Mouse (Mus musculus) A20 (cell line): ENCODE measurements around the gene Rab24.

Experiments
- DNase-seq: peaks from one replicate; pipeline ENCODE4 v3.0.0-alpha.2; 2011; ENCODE audit warnings: low read depth, low spot score

Gene Rab24

DNA sequence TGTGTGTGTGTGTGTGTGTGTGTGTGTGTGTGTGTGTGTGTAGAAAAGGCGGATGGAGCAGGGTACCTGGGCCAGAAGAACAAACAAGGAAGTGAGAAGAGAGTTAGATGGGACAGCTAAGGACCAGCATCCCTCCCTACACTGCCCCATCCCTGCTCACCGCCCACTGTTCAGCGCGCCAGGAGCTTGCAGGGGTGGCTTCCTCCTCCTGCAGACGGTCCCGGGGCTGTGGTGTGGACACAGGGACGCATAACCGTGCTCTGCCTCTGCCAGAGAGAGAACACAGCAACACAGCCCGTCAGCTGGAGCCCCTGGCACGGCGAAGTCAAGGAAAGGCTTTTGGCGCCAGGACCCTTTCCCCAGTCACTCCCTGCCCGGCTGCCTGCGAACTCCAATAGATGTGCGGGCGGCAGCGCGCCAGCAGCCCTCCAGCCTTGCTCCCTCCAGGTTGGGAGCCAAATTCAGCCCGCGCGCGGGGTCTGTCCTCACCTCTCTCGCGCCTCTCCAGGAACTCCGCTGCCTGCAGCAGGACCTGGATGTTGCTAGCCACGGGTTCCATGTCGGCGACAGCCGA lies 7.5 kb upstream of the Rab24 start:
- no peak for DNase-seq

DNA sequence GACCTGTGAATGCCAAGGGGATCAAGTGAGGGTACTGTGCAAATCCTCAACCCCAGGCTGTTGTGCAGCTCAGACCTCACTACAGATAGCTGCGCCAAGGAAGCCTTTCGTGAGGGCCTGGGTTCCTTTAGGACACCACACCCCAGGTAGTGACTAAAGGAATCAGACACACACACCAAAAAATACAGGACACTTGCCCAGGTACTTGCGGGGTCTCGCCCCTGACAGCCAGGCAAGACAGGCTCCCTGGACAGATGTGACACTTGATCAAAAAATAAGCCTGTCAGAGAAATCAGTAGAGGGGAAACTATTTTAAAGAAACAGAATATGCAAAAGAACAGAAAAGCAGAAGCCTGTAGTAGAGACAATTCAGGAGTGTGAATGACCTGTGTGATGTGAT lies 6.9 kb upstream of the Rab24 start:
- DNase-seq, result peak; percentile 60

DNA sequence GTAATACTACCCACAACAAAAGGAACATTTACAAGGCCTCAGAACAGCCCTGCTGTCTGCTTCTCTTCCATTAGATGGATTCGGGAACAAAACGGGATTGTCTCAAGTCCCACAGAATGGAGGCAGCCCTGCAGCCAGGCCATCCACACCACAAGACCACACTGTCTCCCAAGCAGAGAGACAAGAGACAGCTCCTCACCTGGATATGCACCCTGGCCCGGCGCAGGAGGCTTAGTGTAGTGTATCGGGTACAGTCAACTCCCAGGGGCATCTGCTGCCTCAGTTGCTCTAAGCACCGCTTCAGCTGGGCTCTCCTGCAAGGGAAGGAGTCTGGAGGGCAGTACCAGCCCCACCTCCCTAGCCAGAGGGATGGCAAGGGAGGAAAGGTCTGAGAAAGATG lies 6.4 kb upstream of the Rab24 start:
- DNase-seq, result peak; percentile 17

DNA sequence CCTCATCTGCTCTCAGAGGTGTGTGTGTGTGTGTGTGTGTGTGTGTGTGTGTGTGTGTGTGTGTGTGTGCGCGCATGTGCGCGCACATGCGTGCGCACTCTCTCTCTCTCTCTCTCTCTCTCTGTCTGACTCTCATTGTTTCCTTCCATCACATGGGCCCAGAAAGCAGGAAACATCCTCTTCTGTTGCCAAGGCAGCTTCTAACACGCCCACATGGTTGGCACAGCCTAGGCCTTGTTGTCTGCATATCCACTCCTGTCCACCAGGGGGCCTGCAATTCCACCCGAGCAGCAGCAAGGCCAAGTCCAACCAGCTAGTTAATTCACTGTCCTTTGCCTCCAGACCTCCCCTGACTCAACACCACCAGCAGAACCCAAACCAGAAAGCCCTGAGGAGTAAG lies 5.9 kb upstream of the Rab24 start:
- DNase-seq, result peak; percentile 90

DNA sequence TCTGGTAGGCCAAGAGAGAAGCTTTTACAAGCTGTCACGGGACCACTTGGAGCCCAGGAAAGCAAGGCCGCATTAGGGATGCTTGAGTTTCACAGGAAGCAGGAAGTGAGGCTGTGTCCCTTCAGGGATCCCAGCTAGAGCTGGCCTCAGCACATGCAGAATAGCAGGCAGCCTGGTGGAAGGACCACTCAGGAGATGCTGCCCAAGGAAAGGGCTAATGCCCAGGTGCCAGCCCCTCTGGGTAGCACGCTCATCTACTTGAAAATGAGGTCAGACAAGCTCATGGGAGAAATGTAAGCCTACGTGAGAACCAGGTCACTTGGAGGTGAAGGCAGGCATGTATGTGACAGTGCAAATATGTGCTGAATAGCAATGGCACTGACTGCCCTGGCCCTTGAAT lies 5.4 kb upstream of the Rab24 start:
- no peak for DNase-seq

DNA sequence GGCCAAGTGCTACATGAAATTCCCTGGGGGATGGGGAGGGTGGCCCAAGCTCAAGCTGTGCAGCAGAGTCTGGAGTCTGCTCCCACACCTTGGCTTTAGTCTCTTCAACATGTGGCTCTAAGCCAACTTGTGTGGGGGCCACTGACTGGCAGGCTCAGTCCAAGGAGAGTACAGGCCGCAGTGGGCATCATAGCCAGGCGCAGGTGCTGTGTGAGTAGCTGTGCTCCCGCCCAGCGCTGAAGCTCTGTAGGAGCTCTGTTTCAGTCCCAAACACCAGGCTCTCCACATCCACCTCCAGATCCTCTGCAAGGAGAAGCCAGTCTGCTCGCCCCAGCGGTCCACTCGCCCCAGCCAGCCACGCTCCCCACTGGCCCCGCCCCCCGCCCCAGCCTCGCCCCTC lies 3.9 kb upstream of the Rab24 start:
- no peak for DNase-seq

DNA sequence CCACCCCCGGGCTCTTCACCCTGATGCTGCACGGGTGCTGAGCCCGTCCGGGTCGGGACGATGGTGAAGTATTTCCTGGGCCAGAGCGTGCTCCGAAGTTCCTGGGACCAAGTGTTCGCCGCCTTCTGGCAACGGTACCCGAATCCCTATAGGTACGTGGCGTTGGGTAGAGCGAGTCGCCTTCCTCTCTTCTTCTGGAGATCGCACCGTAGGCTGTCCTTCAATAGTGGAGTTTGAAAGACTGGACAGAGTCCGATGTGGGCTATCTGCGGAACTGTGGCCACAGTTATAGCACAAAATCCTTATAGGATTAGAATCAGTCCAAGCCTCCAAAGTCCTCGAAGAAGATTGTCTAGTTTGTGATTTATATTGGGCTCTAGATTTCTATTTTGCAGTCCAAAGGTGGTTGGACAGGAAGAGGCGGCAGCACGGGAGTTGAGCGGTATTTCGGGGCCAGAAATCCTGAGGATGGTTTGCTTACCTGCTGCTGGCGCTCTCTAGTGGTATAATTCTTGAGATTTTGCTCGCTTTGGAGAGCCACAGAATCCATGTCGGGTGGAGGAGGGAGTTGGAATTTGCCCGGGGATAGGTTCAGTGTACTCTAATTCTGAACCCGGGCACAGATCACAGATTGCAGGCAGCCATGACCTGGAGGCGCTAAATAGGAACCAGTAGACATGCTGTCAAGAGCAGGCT lies 532 bp upstream of the Rab24 start:
- peak; percentile 71 for DNase-seq

DNA sequence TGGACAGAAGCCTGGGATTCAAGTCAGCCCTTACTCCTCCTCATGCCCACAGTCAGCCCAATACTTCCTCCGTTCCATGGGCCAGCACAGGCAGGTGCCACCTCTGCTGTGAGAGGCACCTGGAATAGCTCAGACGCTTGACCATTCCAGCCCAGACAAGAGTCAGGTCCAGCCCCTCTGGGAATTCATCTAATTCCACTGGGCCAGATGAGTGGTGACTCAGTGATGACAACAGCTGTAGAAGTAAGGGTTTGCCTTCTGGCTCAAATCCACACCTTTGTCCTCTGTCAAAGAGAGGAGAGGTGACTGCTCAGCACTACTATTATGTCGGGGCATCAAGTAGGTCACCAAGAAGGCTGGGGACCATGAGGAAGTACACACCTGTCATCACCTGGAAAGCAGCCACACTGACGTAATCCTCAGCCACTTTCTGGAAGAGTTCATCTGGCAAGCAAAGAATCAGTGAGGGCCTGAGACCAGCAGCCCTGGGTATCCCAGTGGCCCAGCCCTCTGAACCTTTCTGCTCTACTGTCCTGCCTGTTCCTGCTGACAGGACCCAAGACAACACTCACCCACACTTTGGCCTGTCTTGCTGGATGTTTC lies 1.7 kb downstream of the Rab24 start, which contains the start of gene Prelid1:
TSS of gene Prelid1 (plus strand) at position 570 of the 603 bp plus-strand sequence.
- DNase-seq, result no peak

DNA sequence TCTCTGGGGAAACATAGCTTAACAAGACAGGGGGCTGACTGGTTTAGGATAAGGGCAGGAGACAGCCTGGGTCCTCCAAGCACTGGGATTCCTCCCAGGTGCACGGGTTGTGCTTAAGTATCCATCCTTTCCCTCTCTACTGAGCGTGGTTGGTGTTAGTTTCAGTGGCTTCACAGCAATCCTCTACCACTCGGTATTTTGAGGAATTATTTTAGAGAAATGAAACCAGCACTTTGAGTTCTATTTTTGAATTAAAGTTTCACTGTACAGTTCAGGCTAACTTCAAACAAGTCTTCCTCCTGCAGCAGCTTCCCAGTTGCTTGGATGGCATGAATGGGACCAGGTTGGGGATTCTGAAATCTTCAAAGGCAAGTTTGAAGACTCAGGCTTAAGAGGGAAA lies 3.4 kb downstream of the Rab24 start:
- peak; percentile 55 for DNase-seq

DNA sequence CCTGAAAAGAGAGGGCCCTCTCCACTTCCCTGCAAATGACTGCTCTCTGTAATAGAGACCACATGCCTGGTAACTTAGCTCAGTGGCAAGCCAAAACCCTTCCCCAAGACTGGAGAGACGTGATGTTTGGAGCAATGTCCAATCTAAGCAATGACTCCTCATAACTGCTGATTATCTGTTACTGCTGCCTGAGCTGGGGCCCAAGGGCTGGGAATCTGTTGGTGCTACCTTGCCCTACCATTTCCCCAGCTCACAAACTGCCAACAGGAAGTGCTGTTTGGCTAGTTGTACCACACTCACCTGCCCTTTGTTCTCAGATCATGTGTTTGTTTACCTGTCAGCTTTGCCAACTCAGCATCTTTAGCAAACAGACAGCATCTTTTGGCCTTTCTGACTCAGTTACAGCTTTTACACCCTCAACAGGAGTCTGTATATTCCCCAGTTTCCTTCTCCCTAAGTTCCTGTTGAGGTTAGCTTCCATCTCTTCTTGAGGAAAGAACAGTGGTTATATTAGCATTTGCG lies 6.8 kb downstream of the Rab24 start:
- no peak for DNase-seq

DNA sequence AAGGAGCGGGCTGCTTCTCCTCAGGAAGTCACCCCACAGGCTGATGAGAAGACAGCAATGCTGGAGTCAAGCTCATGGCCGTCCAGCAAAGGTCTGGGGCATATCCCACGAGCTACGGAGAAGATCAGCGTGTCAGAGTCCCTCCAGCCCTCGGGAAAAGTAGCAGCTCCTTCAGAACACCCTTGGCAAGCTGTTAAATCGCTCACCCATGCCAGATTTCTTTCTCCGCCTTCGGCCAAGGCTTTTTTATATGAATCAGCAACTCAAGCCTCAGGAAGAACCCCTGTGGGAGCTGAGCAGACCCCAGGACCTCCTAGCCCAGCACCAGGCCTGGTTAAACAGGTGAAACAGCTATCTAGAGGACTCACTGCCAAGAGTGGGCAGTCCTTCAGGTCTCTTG lies 8.7 kb downstream of the Rab24 start:
- no peak for DNase-seq

DNA sequence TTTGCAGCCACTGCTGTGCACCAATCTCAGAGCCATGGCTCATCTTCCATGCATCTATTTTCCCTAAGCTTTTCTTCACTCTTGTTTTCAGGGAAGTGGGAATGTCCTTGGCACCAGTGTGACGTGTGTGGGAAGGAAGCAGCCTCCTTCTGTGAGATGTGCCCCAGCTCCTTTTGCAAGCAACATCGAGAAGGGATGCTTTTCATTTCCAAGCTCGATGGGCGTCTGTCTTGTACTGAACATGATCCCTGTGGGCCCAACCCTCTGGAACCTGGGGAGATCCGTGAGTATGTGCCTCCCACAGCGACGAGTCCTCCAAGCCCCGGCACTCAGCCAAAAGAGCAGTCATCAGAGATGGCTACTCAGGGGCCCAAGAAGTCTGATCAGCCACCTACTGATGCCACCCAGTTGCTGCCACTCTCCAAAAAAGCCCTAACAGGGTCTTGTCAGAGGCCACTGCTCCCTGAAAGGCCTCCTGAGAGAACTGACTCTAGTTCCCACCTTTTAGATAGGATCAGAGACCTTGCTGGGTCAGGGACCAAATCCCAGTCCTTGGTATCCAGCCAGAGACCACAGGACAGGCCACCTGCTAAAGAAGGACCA lies 9.6 kb downstream of the Rab24 start:
- DNase-seq, result no peak

DNA sequence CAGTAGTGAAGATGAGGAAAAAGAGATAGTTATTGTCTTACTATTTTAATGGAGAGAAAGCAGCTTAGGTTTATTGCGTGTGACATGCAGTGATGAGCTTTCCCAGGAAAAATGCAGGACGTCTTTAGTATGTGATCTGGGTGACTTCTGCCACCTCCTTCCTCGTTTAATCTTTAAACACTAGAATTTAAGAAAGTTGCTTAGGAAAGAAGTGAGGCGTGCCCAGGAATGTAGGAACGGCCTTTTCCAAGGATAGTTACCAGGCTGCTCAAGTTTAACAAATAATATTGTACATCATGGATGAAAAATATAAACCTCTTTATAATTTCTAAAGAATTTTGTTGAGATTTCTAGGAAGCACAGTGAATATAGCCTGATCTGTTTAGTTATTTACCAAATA lies 20.8 kb downstream of the Rab24 start:
- no peak for DNase-seq

DNA sequence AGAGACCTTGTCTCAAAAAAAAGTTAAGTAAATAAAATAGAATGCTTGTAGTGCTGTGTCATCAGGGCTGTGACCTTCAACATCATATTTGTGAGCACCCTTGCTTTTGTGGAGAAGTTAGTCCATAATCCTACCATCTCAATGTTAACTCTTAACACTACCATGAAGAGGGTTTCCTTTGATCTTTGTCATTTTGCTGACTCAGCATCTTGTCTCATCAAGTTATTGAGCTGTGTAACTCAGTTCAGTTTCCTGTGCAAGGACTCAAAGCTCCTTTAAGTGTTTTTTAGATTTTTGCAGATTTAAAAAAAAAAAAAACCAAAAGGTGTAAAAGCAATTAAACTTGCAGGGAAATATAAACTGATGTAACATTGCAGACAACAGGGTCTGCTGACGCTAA lies 25.0 kb downstream of the Rab24 start:
- no peak for DNase-seq

DNA sequence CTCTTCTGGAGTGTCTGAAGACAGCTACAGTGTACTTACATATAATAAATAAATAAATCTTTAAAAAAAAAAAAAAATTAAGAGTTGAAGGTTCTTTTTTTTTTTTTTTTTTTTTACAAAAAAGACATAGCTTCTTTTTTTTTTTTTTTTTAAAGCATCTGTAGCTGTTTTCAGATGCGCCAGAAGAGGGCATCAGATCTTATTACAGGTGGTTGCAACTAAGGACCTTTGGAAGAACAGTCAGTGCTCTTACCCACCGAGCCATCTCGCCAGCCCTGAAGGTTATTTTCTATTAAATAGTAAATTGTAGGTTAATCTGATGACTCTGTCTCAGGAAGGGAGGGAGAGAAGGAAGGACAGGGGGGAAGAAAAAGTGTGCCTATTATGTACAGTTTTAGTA lies 32.9 kb downstream of the Rab24 start:
- peak; percentile 35 for DNase-seq

DNA sequence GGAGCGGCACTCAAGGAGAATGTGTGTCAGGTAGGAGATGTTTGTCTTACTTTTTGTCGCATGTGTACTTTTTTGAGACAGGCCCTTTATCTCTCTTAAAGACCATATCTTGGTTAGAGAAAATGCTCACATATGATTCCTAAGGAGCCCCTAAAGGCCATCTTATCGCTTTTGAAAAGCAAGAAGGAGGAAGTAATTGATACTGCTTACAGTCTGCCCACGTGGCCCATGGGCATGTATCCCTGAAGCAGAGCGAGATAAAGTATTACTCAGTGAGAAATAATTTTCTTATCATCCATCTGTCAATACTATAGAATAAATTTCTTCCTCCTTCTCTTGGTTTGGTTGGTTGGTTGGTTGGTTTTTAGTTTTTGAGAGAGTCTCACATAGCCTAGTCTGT lies 44.1 kb downstream of the Rab24 start:
- no peak for DNase-seq

DNA sequence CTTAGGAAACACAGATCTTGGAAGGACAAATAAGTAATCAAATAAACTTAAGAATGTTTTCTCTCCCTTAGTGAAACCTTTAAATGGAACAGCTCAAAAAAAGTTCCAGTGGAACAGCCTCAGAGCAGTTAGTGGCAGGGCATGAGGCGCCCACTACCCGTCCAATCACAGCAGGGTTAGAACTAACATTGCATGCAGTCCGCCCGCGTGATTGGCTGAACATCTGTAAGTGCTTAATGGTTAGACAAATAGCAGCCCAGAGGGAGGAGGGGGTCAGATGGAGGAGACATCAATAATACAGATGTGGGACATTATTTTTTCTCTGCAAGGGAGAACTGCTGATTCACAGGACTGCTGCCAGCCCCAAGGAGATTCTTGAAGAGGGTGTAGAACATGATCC lies 44.5 kb downstream of the Rab24 start:
- DNase-seq, result no peak
